In the genomic region with DNA sequence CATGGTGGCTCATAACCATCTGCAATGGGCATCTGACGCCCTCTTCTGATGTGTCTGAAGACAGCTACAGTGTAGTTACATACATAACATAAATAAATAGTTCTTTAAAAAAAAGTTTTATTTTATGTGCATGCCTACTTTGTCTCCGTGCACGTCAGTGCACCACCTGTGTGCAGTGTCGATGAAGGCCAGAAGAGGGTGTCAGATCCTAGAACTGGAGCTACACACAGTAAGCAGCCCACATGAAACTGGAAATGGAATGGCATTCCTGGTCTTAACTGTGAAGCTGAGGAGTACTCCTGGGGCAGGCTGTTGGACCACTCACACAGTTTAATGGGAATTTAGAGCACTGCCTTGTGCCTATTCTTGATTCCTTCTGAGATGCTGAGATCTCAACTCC, we compare ENCODE assay signal across 14 mouse cellular contexts. TPM values are rescaled to one million over a fixed set of nuclear protein-coding genes. Genes with fewer than 3 reads are reported as not detected.
DNase-seq lines count a peak whose midpoint lies in the region; TF ChIP-seq lines count a peak whose summit lies in the region.
"Had no signal": no experiment of that assay in that cellular context is flagged by ENCODE, and none has a peak within 500 bp of the region (broad histone marks: within the 10 kb centered on the region; RNA-seq: fewer than 3 reads in every experiment).

No protein-coding gene starts in this region.

- H3K27me3 ChIP-seq in heart, adult 2 months (ENCODE audit: control insufficient read depth, insufficient read depth, low read length) = no peaks in the 10 kb centered on the region
- no peaks in the 10 kb centered on the region for H3K27me3 ChIP-seq in CH12.LX (replicated peaks)
- H3K27me3 ChIP-seq: heart, embryonic 12.5 days; hindbrain, embryonic 12.5 days; limb, embryonic 15.5 days had no signal

- no peaks in the 10 kb centered on the region; the same call in 1 of the 2 replicates for H3K79me2 ChIP-seq in heart, adult 2 months (replicated peaks; ENCODE audit: control insufficient read depth, insufficient read depth, low read length)
- H3K79me2 ChIP-seq in CH12.LX (replicated peaks; ENCODE audit: control insufficient read depth, extremely low read depth, insufficient read depth, poor library complexity, severe bottlenecking) = peaks cover 3% of the 10 kb centered on the region

- H3K9me3 ChIP-seq in CH12.LX (replicated peaks; ENCODE audit: low read length) = no peaks in the 10 kb centered on the region
- H3K9me3 ChIP-seq: heart, embryonic 12.5 days; hindbrain, embryonic 12.5 days; limb, embryonic 15.5 days had no signal

- peak; percentile 37 for TF ChIP-seq CTCF in heart, adult 2 months (IDR thresholded peaks at IDR 0.05)
- TF ChIP-seq CTCF in left cerebral cortex, adult 2 months (IDR thresholded peaks at IDR 0.05) = peak; percentile 27
- peak; percentile 16 to 39; a peak in 2 of 4 replicates for TF ChIP-seq CTCF in CH12.LX (conservative IDR thresholded peaks at IDR 0.05 in 1 of 2, IDR thresholded peaks at IDR 0.05 in 1 of 2; ENCODE audit: low read depth in 2 of 2, low read length in 2 of 2)
- TF ChIP-seq CTCF in bone marrow, adult 2 months (IDR thresholded peaks at IDR 0.05; ENCODE audit: control insufficient read depth, insufficient read depth, low read length) = peak; percentile 39

- no peaks in the 10 kb centered on the region for H3K36me3 ChIP-seq in heart, adult 2 months (ENCODE audit: control insufficient read depth, insufficient read depth, low read length)
- H3K36me3 ChIP-seq in CH12.LX (replicated peaks in 1 of 2; ENCODE audit: control insufficient read depth in 1 of 2, insufficient read depth in 1 of 2, low read length in 1 of 2) = peaks cover 56 to 88% of the 10 kb centered on the region in 2 experiments

- H3K4me1 ChIP-seq in heart, adult 2 months (ENCODE audit: control insufficient read depth, insufficient read depth, low read length) = no peaks in the 10 kb centered on the region
- peaks cover 0 to 3% of the 10 kb centered on the region in 2 experiments; a peak in 1 of 4 replicates for H3K4me1 ChIP-seq in CH12.LX (ENCODE audit: control insufficient read depth in 1 of 2, insufficient read depth in 2 of 2)
- no peaks in the 10 kb centered on the region for H3K4me1 ChIP-seq in bone marrow, adult 2 months (ENCODE audit: control insufficient read depth, insufficient read depth, low read length)
- H3K4me1 ChIP-seq: heart, embryonic 12.5 days; hindbrain, embryonic 12.5 days; limb, embryonic 15.5 days had no signal

- TF ChIP-seq POLR2A in heart, adult 2 months (IDR thresholded peaks at IDR 0.05; ENCODE audit: insufficient read depth, low read depth, low read length) = no peak
- no peak for TF ChIP-seq POLR2A in CH12.LX (IDR thresholded peaks at IDR 0.05; ENCODE audit: low read depth, low read length)
- no peak for TF ChIP-seq POLR2A in bone marrow, adult 2 months (IDR thresholded peaks at IDR 0.05; ENCODE audit: borderline replicate concordance, control insufficient read depth, low read depth, low read length)

- H3K27ac ChIP-seq in heart, adult 2 months = no peak overlapping the region
- H3K27ac ChIP-seq in left cerebral cortex, adult 2 months = no peak overlapping the region
- H3K27ac ChIP-seq in CH12.LX (ENCODE audit: insufficient read depth, low read depth) = no peak overlapping the region
- H3K27ac ChIP-seq in bone marrow, adult 2 months (ENCODE audit: control insufficient read depth, insufficient read depth, low read depth, low read length, poor library complexity) = no peak overlapping the region
- H3K27ac ChIP-seq: hindbrain, embryonic 12.5 days; limb, embryonic 15.5 days had no signal

- in situ Hi-C loops in CH12.LX (cut with MboI; ENCODE audit: low pct_ligation_motif_present, low pct_unique_long_range_greater_than_20kb, low sequenced_read_pairs) = no loop called here

- dilution Hi-C loops in CH12.LX (cut with MboI; ENCODE audit: extremely low pct_ligation_motif_present, extremely low pct_unique_long_range_greater_than_20kb, low sequenced_read_pairs) = no loop called here

- no peak for DNase-seq in heart, adult 2 months
- no peak for DNase-seq in heart, postnatal 25 days (ENCODE audit: low spot score)
- DNase-seq in left cerebral cortex, adult 2 months (ENCODE audit: extremely low spot score in 1 of 2, low spot score in 2 of 2) = no peak
- DNase-seq in left cerebral cortex, adult 8-10 months (ENCODE audit: low spot score in 2 of 2) = no peak
- no peak for DNase-seq in CH12.LX (ENCODE audit: extremely low read depth)
- DNase-seq in spleen, postnatal 36 days (ENCODE audit: low spot score in 2 of 2) = no peak
- no peak for DNase-seq in right cerebral cortex, postnatal 4 days
- DNase-seq: adrenal gland, postnatal 14 days; cerebellum, adult 11 months; kidney, postnatal 10 days had no signal

- no peak for TF ChIP-seq EP300 in heart, adult 2 months (IDR thresholded peaks at IDR 0.05; ENCODE audit: insufficient read depth, low read depth, low read length)
- TF ChIP-seq EP300 in CH12.LX (IDR thresholded peaks at IDR 0.05; ENCODE audit: low read length) = no peak

- H3K9ac ChIP-seq in heart, adult 2 months (ENCODE audit: low read depth, low read length) = no peak overlapping the region
- H3K9ac ChIP-seq in CH12.LX (ENCODE audit: insufficient read depth, low read depth) = no peak overlapping the region
- H3K9ac ChIP-seq: heart, embryonic 12.5 days; hindbrain, embryonic 12.5 days; limb, embryonic 15.5 days had no signal

- WGBS in heart, adult 2 months = 94% methylated on average over 4 of the region's 4 CpGs
- 84% methylated on average over 4 of the region's 4 CpGs for WGBS in bone marrow, adult 2 months

- H3K4me2 ChIP-seq in CH12.LX (ENCODE audit: insufficient read depth, low read depth, poor library complexity, severe bottlenecking) = no peak overlapping the region
- H3K4me2 ChIP-seq: heart, embryonic 12.5 days; hindbrain, embryonic 12.5 days; limb, embryonic 15.5 days had no signal

- intact Hi-C loops in heart, adult 2 months (cut with DNase I) = no loop called here
- intact Hi-C loops in heart, postnatal 25 days (cut with DNase I) = no loop called here
- intact Hi-C loops in left cerebral cortex, adult 2 months (cut with DNase I) = no loop called here

- no peak overlapping the region for H3K4me3 ChIP-seq in heart, adult 2 months
- no peak overlapping the region for H3K4me3 ChIP-seq in left cerebral cortex, adult 2 months
- H3K4me3 ChIP-seq in CH12.LX (replicated peaks in 1 of 3; ENCODE audit: low read depth in 2 of 3, low read length in 2 of 3, poor library complexity in 1 of 3) = no peak overlapping the region
- H3K4me3 ChIP-seq in bone marrow, adult 2 months (replicated peaks; ENCODE audit: control insufficient read depth, low read depth, low read length) = no peak overlapping the region
- H3K4me3 ChIP-seq: heart, embryonic 12.5 days; hindbrain, embryonic 12.5 days; limb, embryonic 15.5 days had no signal

- peak; percentile 19 for TF ChIP-seq RAD21 in CH12.LX (IDR thresholded peaks at IDR 0.05; ENCODE audit: low read depth, low read length)

TF ChIP-seq in CH12.LX, 34 proteins besides CTCF, POLR2A, EP300 and RAD21:
- TF ChIP-seq SMC3 (IDR thresholded peaks at IDR 0.05; ENCODE audit: low read depth, low read length) (peak; percentile 49), ETS1 (conservative IDR thresholded peaks at IDR 0.05; ENCODE audit: low read depth, low read length) (no peak)

RNA-seq across cellular contexts. Expression of a gene that starts 12.4 kb away (rescaled TPM):
- 100 to 1,000 TPM; 295 to 338 TPM for total RNA-seq in heart, adult 2 months (2021)
- 203 and 212 TPM in 2 replicates for polyA plus RNA-seq in heart, adult 2 months (2012; rRNA removed)
- total RNA-seq in heart, postnatal 25 days (2021) = 100 to 1,000 TPM; 306 to 315 TPM
- 100 to 1,000 TPM; 119 to 131 TPM for total RNA-seq in left cerebral cortex, adult 2 months (2021)
- total RNA-seq in left cerebral cortex, adult 8-10 months (2022) = 100 to 1,000 TPM; 121 to 129 (median 127) TPM
- 111 and 113 TPM in 2 replicates for total RNA-seq in CH12.LX (2012; rRNA removed)
- total RNA-seq in CH12.LX (2014; rRNA removed) = 100 and 115 TPM in 2 replicates
- polyA plus RNA-seq in CH12.LX (2012; ENCODE audit: insufficient read length, low read depth) = 78.9 and 81.8 TPM in 2 replicates
- 16.3 and 24.2 TPM in 2 replicates for polyA plus RNA-seq in bone marrow, adult 2 months (2011; ENCODE audit: insufficient read depth, insufficient read length, low replicate concordance, missing spikeins)

RNA-seq across cellular contexts. Expression of a gene that starts 15.2 kb away (rescaled TPM):
- total RNA-seq in heart, adult 2 months (2021) = 10 to 100 TPM; 12.6 to 17.9 TPM
- 5.0 and 8.5 TPM in 2 replicates for polyA plus RNA-seq in heart, adult 2 months (2012; rRNA removed)
- 10 to 100 TPM; 12.8 to 14.6 TPM for total RNA-seq in heart, postnatal 25 days (2021)
- 10 to 100 TPM; 30.5 to 36.7 TPM for total RNA-seq in left cerebral cortex, adult 2 months (2021)
- 10 to 100 TPM; 25.8 to 31.7 (median 29.2) TPM for total RNA-seq in left cerebral cortex, adult 8-10 months (2022)
- 14.7 and 15.2 TPM in 2 replicates for total RNA-seq in CH12.LX (2012; rRNA removed)
- 21.8 and 23.8 TPM in 2 replicates for total RNA-seq in CH12.LX (2014; rRNA removed)
- polyA plus RNA-seq in CH12.LX (2012; ENCODE audit: insufficient read length, low read depth) = 24.0 and 27.1 TPM in 2 replicates
- polyA plus RNA-seq in bone marrow, adult 2 months (2011; ENCODE audit: insufficient read depth, insufficient read length, low replicate concordance, missing spikeins) = 9.3 and 16.2 TPM in 2 replicates

RNA-seq across cellular contexts. Expression of a gene that starts 47.3 kb away (rescaled TPM):
- total RNA-seq in heart, adult 2 months (2021) = 10 to 100 TPM; 40.5 to 46.8 TPM
- 48.7 and 76.4 TPM in 2 replicates for polyA plus RNA-seq in heart, adult 2 months (2012; rRNA removed)
- total RNA-seq in heart, postnatal 25 days (2021) = 10 to 100 TPM; 46.5 to 53.1 TPM
- total RNA-seq in left cerebral cortex, adult 2 months (2021) = 10 to 100 TPM; 49.6 to 50.7 TPM
- 10 to 100 TPM; 44.2 to 53.7 (median 48.5) TPM for total RNA-seq in left cerebral cortex, adult 8-10 months (2022)
- total RNA-seq in CH12.LX (2012; rRNA removed) (1.0 TPM in 2 replicates), CH12.LX (2014; rRNA removed) (2.6 and 3.8 TPM in 2 replicates)
- 5.3 and 7.7 TPM in 2 replicates for polyA plus RNA-seq in CH12.LX (2012; ENCODE audit: insufficient read length, low read depth)
- polyA plus RNA-seq in bone marrow, adult 2 months (2011; ENCODE audit: insufficient read depth, insufficient read length, low replicate concordance, missing spikeins) = 9.0 and 18.1 TPM in 2 replicates

Comparison
In these comparisons a context has a peak if more than half of its experiments do, and no peak if none do; other contexts are left out.
1. RNA of a gene that starts 47.3 kb away (total RNA-seq): 46.5 to 53.1 TPM in heart, postnatal 25 days, 49.6 to 50.7 TPM in left cerebral cortex, adult 2 months, 44.2 to 53.7 TPM in left cerebral cortex, adult 8-10 months and 40.5 to 46.8 TPM in heart, adult 2 months; 1.0 to 3.8 TPM in CH12.LX; every median in the first group is over 4 times any median in the second.
2. Peak in every context shown above with its lines, with median percentiles within 50 percentile points of each other: CTCF ChIP-seq.